Mouse (Mus musculus) ES-Bruce4 (cell line): ENCODE measurements at regions not wholly inside any gene's neighbourhood (a gene's known extent, or its start where the extent isn't known, plus 50 kb on each side); places are given as distances from the start of the nearest gene placed in this dataset.

Experiments used
- CTCF ChIP-seq: IDR thresholded peaks from one replicate; pipeline ENCODE4 v1.8.1; 2011; ENCODE audit warnings: low read depth, low read length
- EP300 ChIP-seq: IDR thresholded peaks from 2 replicates; pipeline ENCODE4 v1.6.1; 2011; ENCODE audit warnings: low read depth, low read length; ENCODE audit not compliant: insufficient read depth

- TF ChIP-seq CTCF: no peak
- no peak for TF ChIP-seq EP300
Observed at GRCm38 (mm10) chr4:45625633-45626032, 93.4 kb upstream of the Shb start.
